Mouse (Mus musculus) kidney, postnatal 36 days (tissue): ENCODE data around the gene Tollip.
"Not testable (repeated sequence)": the region's sequence is repeated elsewhere in the genome, so short reads cannot be mapped to it uniquely, and the experiment has no call there.

Experiments used
- DNase-seq, 2 experiments: peaks; one replicate each; pipeline ENCODE4 v3.0.0; 2021 to 2022; ENCODE audit warnings: mixed read lengths in 2 of 2

Tollip gene

GRCm38 (mm10) chr7:141928642-141929041 is 10.3 kb upstream of the Tollip start:
- DNase-seq = no peak

GRCm38 (mm10) chr7:141924917-141925316 is 6.6 kb upstream of the Tollip start:
- DNase-seq = peak; percentile 36 to 83

GRCm38 (mm10) chr7:141924121-141924520 is 5.8 kb upstream of the Tollip start:
- DNase-seq = not testable (repeated sequence)

GRCm38 (mm10) chr7:141911305-141911704 is 7.0 kb downstream of the Tollip start:
- DNase-seq = no peak

- no peak for DNase-seq
Observed at GRCm38 (mm10) chr7:141908591-141908990, 9.7 kb downstream of the Tollip start.

GRCm38 (mm10) chr7:141902791-141903190 is 15.5 kb downstream of the Tollip start:
- no peak for DNase-seq

- DNase-seq = peak; percentile 99 to 100
Observed at GRCm38 (mm10) chr7:141902269-141902729, 16.0 kb downstream of the Tollip start.

- no peak for DNase-seq
Observed at GRCm38 (mm10) chr7:141901825-141902224, 16.5 kb downstream of the Tollip start.

- peak in 1 of 2 experiments; percentile 25 for DNase-seq
Observed at GRCm38 (mm10) chr7:141892151-141892550, 26.2 kb downstream of the Tollip start.

GRCm38 (mm10) chr7:141878813-141879212 is 39.5 kb downstream of the Tollip start:
- no peak for DNase-seq

GRCm38 (mm10) chr7:141874891-141875290 is 43.4 kb downstream of the Tollip start:
- no peak for DNase-seq

- peak in 1 of 2 experiments; percentile 9 for DNase-seq
Observed at GRCm38 (mm10) chr7:141870553-141870952, 47.8 kb downstream of the Tollip start.

- DNase-seq = no peak
Observed at GRCm38 (mm10) chr7:141869644-141870043, 48.7 kb downstream of the Tollip start.

GRCm38 (mm10) chr7:141861046-141861445 is 57.3 kb downstream of the Tollip start:
- no peak for DNase-seq

GRCm38 (mm10) chr7:141840354-141840753 is 78.0 kb downstream of the Tollip start:
- peak; percentile 8 to 11 for DNase-seq

- peak; percentile 4 to 18 for DNase-seq
Observed at GRCm38 (mm10) chr7:141838779-141839178, 79.5 kb downstream of the Tollip start, which contains the start of gene Muc5b. Gene Muc5b, plus strand, starts transcription at chr7:141839070.

GRCm38 (mm10) chr7:141836423-141836822 is 81.9 kb downstream of the Tollip start:
- DNase-seq = no peak

- no peak for DNase-seq
Observed at GRCm38 (mm10) chr7:141835941-141836340, 82.4 kb downstream of the Tollip start.
